Mouse (Mus musculus) hindbrain, embryonic 12.5 days (tissue): ENCODE data around the gene Nf2. TPM values are rescaled to one million over a fixed set of nuclear protein-coding genes. Genes with fewer than 3 reads are reported as not detected.
A peak's percentile ranks its signal among the peaks of the same experiment; 100 is the strongest.
"Not testable (repeated sequence)": the region's sequence is repeated elsewhere in the genome, so short reads cannot be mapped to it uniquely, and the experiment has no call there.

Experiments
- ATAC-seq: fragments of 200-750 bp; cut with Nextera tagmentation; 2 replicates; pipeline ENCODE4 v1.8.0; 2017; ENCODE audit warnings: moderate TSS enrichment; ENCODE audit not compliant: low FRiP score
- H3K27ac ChIP-seq: fragments of 300-500 bp; sonication (generic); 2 replicates; pipeline ENCODE4 v1.5.1; 2016; ENCODE audit warnings: mild to moderate bottlenecking
- H3K27me3 ChIP-seq: fragments of 300-500 bp; sonication (generic); 2 replicates; pipeline ENCODE4 v1.6.1; 2016; ENCODE audit warnings: mild to moderate bottlenecking
- H3K36me3 ChIP-seq: fragments of 300-500 bp; sonication (generic); 2 replicates; pipeline ENCODE4 v1.6.1; 2016; ENCODE audit warnings: mild to moderate bottlenecking
- H3K4me1 ChIP-seq: fragments of 300-500 bp; sonication (generic); 2 replicates; pipeline ENCODE4 v1.6.1; 2016
- H3K4me2 ChIP-seq: fragments of 300-500 bp; sonication (generic); replicated peaks from 2 replicates; pipeline ENCODE4 v1.6.1; 2016; ENCODE audit warnings: mild to moderate bottlenecking
- H3K4me3 ChIP-seq: fragments of 300-500 bp; sonication (generic); 2 replicates; pipeline ENCODE4 v1.5.1; 2016; ENCODE audit warnings: mild to moderate bottlenecking
- H3K9ac ChIP-seq: fragments of 300-500 bp; sonication (generic); 2 replicates; pipeline ENCODE4 v1.6.1; 2016; ENCODE audit warnings: mild to moderate bottlenecking, moderate library complexity
- H3K9me3 ChIP-seq: fragments of 300-500 bp; sonication (generic); replicated peaks from 2 replicates; pipeline ENCODE4 v1.6.1; 2016; ENCODE audit warnings: mild to moderate bottlenecking
- WGBS: fragments of 180-500 bp; shearing (Covaris S2); methylation state at CpG from one replicate; pipeline ENCODE4 v1.1.7; 2016; 5-methylcytosine and 5-hydroxymethylcytosine counted together
- polyA plus RNA-seq: library from polyadenylated mRNA; unstranded; fragments of >200 nt; fragmentation: Nextera tagmentation; extraction: Ambion mirVana; gene quantifications from 2 replicates; pipeline ENCODE4 v1.2.1, GENCODE M21; 2016

Gene Nf2
- polyA plus RNA-seq, 1 experiment from 2014 or later = 77.5 TPM

GRCm38 (mm10) chr11:4833295-4833939, 15.9 kb downstream of the Nf2 start:
- no peak overlapping the region for H3K4me3 ChIP-seq
- no peak overlapping the region for H3K4me2 ChIP-seq
- no peak for ATAC-seq
- WGBS = 80% methylated on average over 3 of the region's 3 CpGs
- H3K4me1 ChIP-seq = no peaks in the 10 kb centered on the region
- H3K27ac ChIP-seq = no peak overlapping the region
- H3K36me3 ChIP-seq = no peaks in the 10 kb centered on the region
- no peaks in the 10 kb centered on the region for H3K27me3 ChIP-seq
- H3K9me3 ChIP-seq = no peaks in the 10 kb centered on the region
- H3K9ac ChIP-seq = no peak overlapping the region

GRCm38 (mm10) chr11:4831066-4831465, 18.3 kb downstream of the Nf2 start:
- Histone ChIP-seq H3K27me3 (no peaks in the 10 kb centered on the region), H3K27ac (no peak overlapping the region), H3K4me1 (no peaks in the 10 kb centered on the region), H3K9ac (no peak overlapping the region), H3K9me3 (no peaks in the 10 kb centered on the region), H3K4me3 (no peak overlapping the region), H3K4me2 (no peak overlapping the region), H3K36me3 (no peaks in the 10 kb centered on the region)
- no peak for ATAC-seq

GRCm38 (mm10) chr11:4827916-4828315, 21.4 kb downstream of the Nf2 start:
- no peak for ATAC-seq
- Histone ChIP-seq H3K4me3 (no peak overlapping the region), H3K9ac (no peak overlapping the region), H3K27me3 (no peaks in the 10 kb centered on the region), H3K4me1 (no peaks in the 10 kb centered on the region), H3K4me2 (no peak overlapping the region), H3K9me3 (no peaks in the 10 kb centered on the region), H3K27ac (no peak overlapping the region), H3K36me3 (no peaks in the 10 kb centered on the region)
- WGBS = 78% methylated on average over 2 of the region's 2 CpGs

GRCm38 (mm10) chr11:4827340-4827739, 22.0 kb downstream of the Nf2 start:
- no peak overlapping the region for H3K4me3 ChIP-seq
- no peaks in the 10 kb centered on the region for H3K4me1 ChIP-seq
- H3K36me3 ChIP-seq = no peaks in the 10 kb centered on the region
- ATAC-seq = no peak
- H3K4me2 ChIP-seq = no peak overlapping the region
- H3K9ac ChIP-seq = no peak overlapping the region
- no peaks in the 10 kb centered on the region for H3K27me3 ChIP-seq
- H3K9me3 ChIP-seq = no peaks in the 10 kb centered on the region
- H3K27ac ChIP-seq = no peak overlapping the region

GRCm38 (mm10) chr11:4826152-4826778, 23.1 kb downstream of the Nf2 start:
- no peak overlapping the region for H3K4me2 ChIP-seq
- no peaks in the 10 kb centered on the region for H3K36me3 ChIP-seq
- no peak for ATAC-seq
- 97% methylated on average over 3 of the region's 3 CpGs for WGBS
- no peak overlapping the region for H3K4me3 ChIP-seq
- H3K27me3 ChIP-seq = no peaks in the 10 kb centered on the region
- H3K9me3 ChIP-seq = no peaks in the 10 kb centered on the region
- H3K4me1 ChIP-seq = 0 out of 2 replicates have a peak, but pooled peaks cover 2% of the 10 kb centered on the region
- no peak overlapping the region for H3K27ac ChIP-seq
- no peak overlapping the region for H3K9ac ChIP-seq

- Histone ChIP-seq H3K9ac (no peak overlapping the region), H3K4me3 (no peak overlapping the region), H3K27me3 (no peaks in the 10 kb centered on the region), H3K4me1 (0 out of 2 replicates have a peak, but pooled peaks cover 2% of the 10 kb centered on the region), H3K27ac (no peak overlapping the region), H3K4me2 (no peak overlapping the region), H3K36me3 (no peaks in the 10 kb centered on the region), H3K9me3 (no peaks in the 10 kb centered on the region)
- 88% methylated on average over 6 of the region's 6 CpGs for WGBS
- ATAC-seq = no peak
Measured at GRCm38 (mm10) chr11:4823655-4824312, 25.6 kb downstream of the Nf2 start.

GRCm38 (mm10) chr11:4822446-4822842, 26.9 kb downstream of the Nf2 start:
- H3K9ac ChIP-seq, H3K36me3 ChIP-seq, H3K4me1 ChIP-seq, H3K27ac ChIP-seq, H3K4me3 ChIP-seq, H3K9me3 ChIP-seq, H3K27me3 ChIP-seq, ATAC-seq, H3K4me2 ChIP-seq: not testable (repeated sequence)
- 96% methylated on average over 4 of the region's 4 CpGs for WGBS

GRCm38 (mm10) chr11:4821492-4822445, 27.6 kb downstream of the Nf2 start:
- Histone ChIP-seq H3K4me1 (0 out of 2 replicates have a peak, but pooled peaks cover 2% of the 10 kb centered on the region), H3K27ac (no peak overlapping the region), H3K4me3 (no peak overlapping the region), H3K27me3 (no peaks in the 10 kb centered on the region), H3K4me2 (no peak overlapping the region), H3K9me3 (no peaks in the 10 kb centered on the region), H3K36me3 (no peaks in the 10 kb centered on the region), H3K9ac (no peak overlapping the region)
- ATAC-seq = peak; percentile 48; the same call in 1 of the 2 replicates
- WGBS = 40% methylated on average over 7 of the region's 7 CpGs

- Histone ChIP-seq H3K27ac (no peak overlapping the region), H3K4me1 (no peaks in the 10 kb centered on the region), H3K27me3 (no peaks in the 10 kb centered on the region), H3K36me3 (no peaks in the 10 kb centered on the region; the same call in 1 of the 2 replicates), H3K4me3 (no peak overlapping the region), H3K4me2 (no peak overlapping the region), H3K9me3 (no peaks in the 10 kb centered on the region), H3K9ac (no peak overlapping the region)
- no peak for ATAC-seq
- WGBS = 87% methylated on average over 7 of the region's 7 CpGs
Measured at GRCm38 (mm10) chr11:4814507-4815450, 34.6 kb downstream of the Nf2 start.

- no peak overlapping the region for H3K27ac ChIP-seq
- peaks cover 8% of the 10 kb centered on the region for H3K36me3 ChIP-seq
- no peaks in the 10 kb centered on the region for H3K27me3 ChIP-seq
- 87% methylated on average over 6 of the region's 6 CpGs for WGBS
- no peak for ATAC-seq
- no peak overlapping the region for H3K9ac ChIP-seq
- H3K4me1 ChIP-seq = peaks cover 10% of the 10 kb centered on the region; the same call in 1 of the 2 replicates
- no peak overlapping the region for H3K4me2 ChIP-seq
- H3K4me3 ChIP-seq = no peak overlapping the region
- H3K9me3 ChIP-seq = no peaks in the 10 kb centered on the region
Measured at GRCm38 (mm10) chr11:4808311-4808710, 41.0 kb downstream of the Nf2 start.

- no peaks in the 10 kb centered on the region for H3K9me3 ChIP-seq
- peaks cover 20% of the 10 kb centered on the region for H3K36me3 ChIP-seq
- H3K4me3 ChIP-seq = no peak overlapping the region
- H3K9ac ChIP-seq = no peak overlapping the region
- H3K27ac ChIP-seq = no peak overlapping the region
- no peaks in the 10 kb centered on the region for H3K27me3 ChIP-seq
- 83% methylated on average over 6 of the region's 6 CpGs for WGBS
- H3K4me2 ChIP-seq = no peak overlapping the region
- peaks cover 10% of the 10 kb centered on the region; the same call in 1 of the 2 replicates for H3K4me1 ChIP-seq
- no peak for ATAC-seq
Measured at GRCm38 (mm10) chr11:4806031-4806715, 43.2 kb downstream of the Nf2 start.
